Mouse (Mus musculus): ENCODE data around the gene Purb. TPM values are rescaled to one million over a fixed set of nuclear protein-coding genes. Genes with fewer than 3 reads are reported as not detected.
"Not testable (repeated sequence)": the region's sequence is repeated elsewhere in the genome, so short reads cannot be mapped to it uniquely, and the experiment has no call there.

Gene Purb
- polyA plus RNA-seq, 1 experiment from 2014 or later = 17.9 TPM

- H3K4me2 ChIP-seq (replicated peaks; ENCODE audit: low read depth, low read length); H3K27ac ChIP-seq (ENCODE audit: low read depth, low read length); H3K9me3 ChIP-seq (ENCODE audit: control insufficient read depth, low read length); H3K4me1 ChIP-seq (replicated peaks; ENCODE audit: control insufficient read depth, insufficient read depth, low read length); H3K4me3 ChIP-seq (ENCODE audit: low read depth, low read length); DNase-seq (ENCODE audit: low spot score); H3K27me3 ChIP-seq (ENCODE audit: control insufficient read depth, insufficient read depth, low read length); ATAC-seq (ENCODE audit: low FRiP score); H3K36me3 ChIP-seq (ENCODE audit: control insufficient read depth, insufficient read depth, low read length); H3K9ac ChIP-seq (ENCODE audit: low read depth, low read length): not testable (repeated sequence)
- 63% methylated on average over 3 of the region's 4 CpGs for WGBS
Observed at GRCm38 (mm10) chr11:6419156-6419555, 56.6 kb downstream of the Purb start.

- Histone ChIP-seq H3K4me2 (replicated peaks; ENCODE audit: low read depth, low read length) (no peak overlapping the region), H3K9ac (ENCODE audit: low read depth, low read length) (no peak overlapping the region), H3K27ac (ENCODE audit: low read depth, low read length) (no peak overlapping the region), H3K4me3 (ENCODE audit: low read depth, low read length) (no peak overlapping the region), H3K36me3 (ENCODE audit: control insufficient read depth, insufficient read depth, low read length) (no peaks in the 10 kb centered on the region), H3K27me3 (ENCODE audit: control insufficient read depth, insufficient read depth, low read length) (no peaks in the 10 kb centered on the region), H3K4me1 (replicated peaks; ENCODE audit: control insufficient read depth, insufficient read depth, low read length) (peaks cover 3% of the 10 kb centered on the region; the same call in 1 of the 2 replicates), H3K9me3 (ENCODE audit: control insufficient read depth, low read length) (no peaks in the 10 kb centered on the region)
- WGBS = 95% methylated on average over 5 of the region's 5 CpGs
- DNase-seq (ENCODE audit: low spot score) = no peak
- ATAC-seq (ENCODE audit: low FRiP score) = no peak
Observed at GRCm38 (mm10) chr11:6418751-6419150, 57.0 kb downstream of the Purb start.

Other genes starting within 250 kb of the Purb start
- gene Npc1l1, start 245.8 kb downstream of the Purb start, polyA plus RNA-seq (2014; fragmentation: Nextera tagmentation; extraction: Ambion mirVana) = not detected in 2 replicates
- 93.9 and 103 TPM in 2 replicates for gene Ddx56, start 208.1 kb downstream of the Purb start, polyA plus RNA-seq (2014; fragmentation: Nextera tagmentation; extraction: Ambion mirVana)
- gene Tmed4, start 201.0 kb downstream of the Purb start, polyA plus RNA-seq (2014; fragmentation: Nextera tagmentation; extraction: Ambion mirVana) = 152 and 166 TPM in 2 replicates
- gene Ogdh, start 184.3 kb downstream of the Purb start, polyA plus RNA-seq (2014; fragmentation: Nextera tagmentation; extraction: Ambion mirVana) = 70.2 and 82.1 TPM in 2 replicates
- gene Zmiz2, start 86.8 kb downstream of the Purb start, polyA plus RNA-seq (2014; fragmentation: Nextera tagmentation; extraction: Ambion mirVana) = 17.7 and 19.3 TPM in 2 replicates
- gene Ppia, start 60.5 kb downstream of the Purb start, polyA plus RNA-seq (2014; fragmentation: Nextera tagmentation; extraction: Ambion mirVana) = 5,018 and 5,123 TPM in 2 replicates
- 784 and 787 TPM in 2 replicates for gene H2afv, start 31.5 kb downstream of the Purb start, polyA plus RNA-seq (2014; fragmentation: Nextera tagmentation; extraction: Ambion mirVana)
- 0.43 and 0.53 TPM in 2 replicates for gene Myo1g, start 45.0 kb upstream of the Purb start, polyA plus RNA-seq (2014; fragmentation: Nextera tagmentation; extraction: Ambion mirVana)
- 88.2 and 88.4 TPM in 2 replicates for gene Ccm2, start 71.0 kb upstream of the Purb start, polyA plus RNA-seq (2014; fragmentation: Nextera tagmentation; extraction: Ambion mirVana)
- gene Nacad, start 130.1 kb upstream of the Purb start, polyA plus RNA-seq (2014; fragmentation: Nextera tagmentation; extraction: Ambion mirVana) = 44.3 and 44.8 TPM in 2 replicates
- 31.8 and 34.6 TPM in 2 replicates for gene Tbrg4, start 150.2 kb upstream of the Purb start, polyA plus RNA-seq (2014; fragmentation: Nextera tagmentation; extraction: Ambion mirVana)
- gene Wap, start 162.7 kb upstream of the Purb start, polyA plus RNA-seq (2014; fragmentation: Nextera tagmentation; extraction: Ambion mirVana) = not detected in 2 replicates
- 4.3 and 6.7 TPM in 2 replicates for gene Ramp3, start 182.6 kb upstream of the Purb start, polyA plus RNA-seq (2014; fragmentation: Nextera tagmentation; extraction: Ambion mirVana)